Mouse (Mus musculus) c-Kit-positive CD71-positive TER-119-positive erythroid progenitor cells, embryonic 14.5 days (primary cell): Measurements from ENCODE around the gene Samd3.

ENCODE experiments used
- DNase-seq: peaks from one replicate; pipeline ENCODE4 v3.0.0-alpha.2; 2013; ENCODE audit warnings: low spot score

Samd3 gene

GRCm38 (mm10) chr10:26303485-26303884 is 74.0 kb downstream of the Samd3 start:
- DNase-seq, result no peak

GRCm38 (mm10) chr10:26314327-26314726 is 84.8 kb downstream of the Samd3 start:
- no peak for DNase-seq

- DNase-seq, result no peak
Observed at GRCm38 (mm10) chr10:26320679-26321078, 91.2 kb downstream of the Samd3 start.
